Mouse (Mus musculus): ENCODE measurements around the gene Acsm5.

Gene Acsm5

DNA sequence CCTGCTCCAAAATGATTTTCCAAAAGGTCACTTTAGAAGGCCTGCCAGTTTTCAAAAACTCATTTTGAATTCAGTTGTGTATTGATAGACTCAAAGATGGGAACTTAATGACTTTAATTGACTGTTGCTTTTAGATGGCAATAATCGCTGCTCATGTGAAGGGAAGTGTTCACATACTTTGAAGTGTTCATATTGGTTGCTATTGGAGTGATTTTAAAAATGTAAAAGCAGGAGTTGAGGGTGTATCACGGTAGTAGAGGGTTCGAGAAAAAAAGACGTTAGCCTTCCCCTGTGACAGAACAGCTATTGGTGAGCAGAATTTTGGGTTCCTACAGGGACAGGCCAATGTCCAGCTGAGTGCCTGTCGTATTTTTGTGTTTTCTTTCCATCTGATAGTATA is at the start of gene Acsm5:
Gene Acsm5 (plus strand): TSS at position 301 of the 400 bp plus-strand sequence.
- no peak for DNase-seq (ENCODE audit: low read depth)

DNA sequence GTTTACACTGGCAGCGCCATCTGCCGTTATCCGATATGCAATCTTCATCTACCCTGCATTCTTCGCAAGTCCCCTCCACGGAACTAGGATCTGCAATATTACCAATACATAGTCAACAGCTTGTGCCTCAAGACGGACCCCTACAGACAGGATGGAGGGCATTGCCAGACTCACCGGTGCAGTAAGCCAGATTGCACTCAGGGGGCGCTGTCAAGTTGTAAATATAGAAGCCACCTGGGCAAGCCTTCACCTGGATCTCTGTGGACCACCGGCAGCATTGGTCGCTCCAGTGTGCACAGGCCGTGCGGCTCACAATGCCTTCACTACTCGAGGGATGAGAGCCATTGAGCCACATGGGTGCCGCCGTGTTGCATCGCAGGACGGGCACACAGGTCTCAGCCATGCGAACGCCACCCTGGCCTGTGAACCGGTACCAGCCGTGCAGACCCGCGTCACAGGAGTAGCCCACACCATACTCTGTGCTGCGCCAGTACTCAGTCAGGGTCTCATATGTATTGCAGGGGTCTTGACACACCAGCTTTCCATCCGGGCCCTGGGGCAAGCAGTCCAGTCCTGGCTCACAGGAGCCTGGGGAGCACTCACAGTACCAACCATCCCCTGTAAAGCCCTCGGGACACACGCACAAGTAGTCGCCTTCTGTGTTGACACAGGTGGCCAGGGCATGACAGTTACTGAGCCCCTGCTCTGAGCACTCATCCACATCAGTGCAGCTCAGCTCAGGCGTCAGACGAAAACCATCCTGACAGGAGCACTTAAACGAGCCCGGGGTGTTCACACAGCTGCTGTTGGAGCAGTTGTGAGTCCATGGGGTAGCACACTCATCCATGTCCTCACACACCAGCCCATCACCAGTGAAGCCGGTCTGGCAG is 42.5 kb upstream of the Acsm5 start:
- no peak for DNase-seq (ENCODE audit: low read depth)

DNA sequence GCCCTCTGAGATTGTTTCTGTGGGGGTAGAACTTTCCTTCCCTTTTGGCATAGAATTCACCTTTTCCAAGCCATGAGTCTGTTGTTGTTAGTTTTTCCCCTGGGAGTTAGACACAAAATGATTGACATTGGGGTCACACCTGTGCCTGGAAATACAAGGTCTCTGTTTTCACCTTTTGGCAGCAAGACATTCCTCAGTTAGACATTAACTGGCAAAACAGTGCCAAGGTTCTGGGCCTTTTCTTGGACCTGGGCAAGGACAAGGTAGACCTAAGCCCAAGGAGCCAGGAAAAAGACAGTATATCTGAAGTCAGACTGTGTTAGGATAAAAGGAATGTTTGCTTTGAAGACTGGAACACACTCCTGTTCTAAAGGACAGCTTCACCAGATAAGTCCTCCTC is 40.0 kb upstream of the Acsm5 start, which contains the start of gene Umod:
Gene Umod (minus strand): TSS at position 27 of the 400 bp plus-strand sequence.
- no peak for DNase-seq (ENCODE audit: low read depth)

DNA sequence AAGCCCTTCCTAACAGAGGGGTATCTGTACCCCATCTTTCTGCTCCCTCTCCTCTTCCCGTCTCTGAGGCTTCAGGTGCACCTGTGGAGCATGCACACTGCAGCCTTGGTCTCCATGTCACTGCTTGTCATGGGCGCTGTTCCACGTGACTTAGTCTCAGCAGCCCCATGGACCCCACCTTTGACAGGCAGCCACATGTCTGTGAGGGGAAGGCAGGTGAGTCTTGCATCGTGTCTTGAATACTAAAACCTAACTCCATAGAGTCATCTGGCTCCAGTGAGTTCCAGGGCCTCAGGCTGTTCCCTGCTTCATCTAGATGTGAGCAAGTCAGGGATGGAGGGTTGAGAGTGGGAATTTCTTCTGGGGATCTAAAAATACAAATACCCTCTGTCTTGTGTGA is 35.1 kb upstream of the Acsm5 start:
- DNase-seq (ENCODE audit: low read depth), result no peak

DNA sequence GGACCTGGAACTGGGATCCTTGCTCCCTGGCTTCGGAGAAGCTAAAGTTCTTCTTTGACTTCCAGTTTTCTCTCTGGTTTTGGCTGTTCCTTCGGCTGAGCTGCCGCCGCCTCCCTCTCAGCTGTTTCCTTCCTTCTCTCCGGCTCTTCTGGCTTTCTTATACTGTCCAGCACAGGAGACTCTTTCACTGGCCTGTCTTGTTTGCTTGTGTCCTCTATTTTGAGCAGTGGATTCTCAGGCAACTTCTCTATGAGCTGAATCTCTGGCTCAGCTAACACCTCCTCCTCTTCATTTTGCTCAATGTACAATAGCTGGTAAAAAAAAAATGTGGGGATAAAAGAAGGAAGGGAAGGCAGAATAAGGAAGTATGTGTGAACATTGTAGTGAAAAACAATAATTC is 32.6 kb upstream of the Acsm5 start:
- no peak for DNase-seq (ENCODE audit: low read depth)

DNA sequence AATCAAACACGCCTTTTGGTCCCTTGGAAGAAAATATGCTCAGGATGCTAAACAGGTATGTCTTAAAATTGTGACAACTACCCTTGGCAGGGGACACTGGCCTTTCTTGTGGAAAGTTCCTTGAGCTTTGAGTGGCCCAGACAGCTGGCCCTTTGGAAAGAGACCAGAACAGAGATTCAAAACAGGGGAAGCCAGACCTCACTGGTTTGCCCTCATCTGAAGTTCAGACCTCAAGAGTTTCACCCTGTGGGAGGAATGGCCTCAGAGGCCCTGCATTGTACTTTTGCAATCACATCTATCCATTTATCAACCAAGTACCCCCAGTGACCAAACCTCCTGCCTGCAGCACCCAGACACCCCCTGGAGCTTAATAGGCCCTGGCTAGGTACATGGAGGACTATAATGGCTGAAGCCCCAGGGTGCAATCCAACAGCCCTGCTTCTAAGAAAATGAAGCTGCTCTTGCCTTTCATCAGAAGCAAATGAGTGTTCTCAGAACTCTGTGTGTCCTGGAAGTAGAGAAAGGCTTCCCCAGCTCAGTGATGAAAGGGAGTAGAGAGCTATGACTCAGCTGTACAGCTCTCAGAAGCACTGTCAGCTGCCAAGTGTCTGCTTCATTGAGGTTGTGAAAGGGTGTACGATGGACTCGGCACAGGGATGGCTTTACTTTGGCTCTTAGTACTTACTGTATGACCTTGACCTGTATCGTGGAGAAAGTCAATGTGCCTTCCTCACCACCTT is 29.1 kb upstream of the Acsm5 start:
- no peak for DNase-seq (ENCODE audit: low read depth)

DNA sequence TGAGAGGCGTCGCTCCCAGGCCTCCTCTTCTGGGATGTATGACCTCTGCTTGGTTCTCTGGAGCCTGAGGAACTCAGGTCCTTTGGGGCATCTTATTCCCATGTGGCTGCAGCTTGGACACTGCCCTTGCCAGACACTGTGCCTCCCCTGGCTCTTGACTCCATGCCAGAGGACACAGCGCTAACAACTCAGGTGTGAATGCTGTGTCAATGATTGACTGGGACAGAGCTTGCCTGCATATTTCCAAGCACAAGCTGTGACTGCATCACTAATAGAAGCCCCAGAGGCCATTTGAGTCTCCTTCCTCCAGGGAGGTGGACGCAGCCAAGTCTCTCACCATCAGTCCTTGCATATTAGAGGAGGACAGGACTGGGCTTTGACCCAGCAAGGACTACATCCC is 8.1 kb upstream of the Acsm5 start:
- DNase-seq (ENCODE audit: low read depth), result no peak

DNA sequence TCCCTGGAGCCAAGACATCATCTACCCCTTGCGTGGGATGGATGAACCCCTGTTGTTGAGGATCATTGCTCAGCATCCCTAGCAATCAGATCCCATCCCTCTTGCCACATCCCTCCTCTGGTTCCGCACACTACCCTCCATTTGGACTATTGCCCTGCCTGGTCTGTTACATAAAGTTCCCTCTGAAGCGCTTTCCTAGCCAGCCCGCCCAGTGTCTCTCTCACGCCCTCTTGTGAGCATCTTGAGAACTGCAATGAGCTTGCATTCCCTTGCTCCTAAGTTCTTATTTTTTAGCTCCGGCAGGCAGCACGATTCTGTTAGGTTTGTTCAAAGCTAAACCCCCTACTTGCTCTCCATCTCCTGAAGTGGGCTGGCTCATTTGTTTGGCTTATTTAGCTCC is 6.2 kb upstream of the Acsm5 start:
- DNase-seq (ENCODE audit: low read depth), result peak; percentile 25

DNA sequence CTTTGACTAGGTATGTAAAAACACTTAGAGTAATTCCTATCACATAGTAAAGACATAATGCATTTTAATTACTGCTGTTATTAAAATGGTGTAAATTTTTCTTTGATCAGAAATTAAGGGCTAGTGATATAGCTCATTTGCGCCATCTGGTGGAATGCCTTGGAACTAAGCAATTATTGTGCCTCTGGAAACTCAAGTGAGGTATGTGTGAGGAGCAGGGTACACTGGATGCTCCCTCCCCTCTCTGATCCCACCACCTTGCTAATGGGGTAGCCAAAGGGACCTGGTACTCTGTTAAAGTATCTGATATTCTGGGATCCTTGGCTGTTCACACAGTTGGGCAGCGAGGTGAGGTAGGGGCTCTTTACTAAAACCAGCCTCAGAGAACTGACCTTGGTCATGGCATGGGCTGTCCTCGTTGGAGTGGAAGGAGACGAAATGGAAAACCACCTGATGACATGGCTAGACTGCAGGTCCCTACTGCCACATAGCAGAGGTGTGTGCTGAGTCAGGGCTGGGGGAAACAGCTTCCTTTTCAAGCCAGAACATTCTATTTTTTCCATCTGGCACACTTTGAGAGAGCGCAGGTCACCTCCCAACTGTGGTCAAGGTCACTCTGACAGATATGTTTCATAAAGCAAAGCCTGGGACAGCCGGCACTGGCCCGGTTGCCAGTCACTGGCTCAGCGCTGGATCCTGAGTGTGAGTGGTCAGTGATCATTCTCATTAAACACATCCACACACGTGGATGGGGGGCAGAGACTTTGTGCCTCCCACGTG is 3.6 kb upstream of the Acsm5 start:
- DNase-seq (ENCODE audit: low read depth), result peak; percentile 23

DNA sequence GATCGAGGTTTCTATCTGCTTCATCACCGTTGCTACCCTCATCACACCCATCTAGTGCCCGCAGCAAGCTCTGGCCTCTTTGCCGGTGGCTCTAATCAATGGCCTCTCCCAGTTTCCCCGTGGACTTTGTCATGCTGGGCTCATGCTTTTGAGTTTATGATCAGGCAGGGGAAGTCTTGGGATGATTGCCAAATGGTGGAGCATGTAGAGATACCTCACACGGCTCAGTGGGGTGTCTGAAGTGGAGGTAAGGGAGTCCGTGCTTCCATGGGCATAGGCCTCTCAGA is 3.0 kb upstream of the Acsm5 start:
- DNase-seq (ENCODE audit: low read depth), result no peak

DNA sequence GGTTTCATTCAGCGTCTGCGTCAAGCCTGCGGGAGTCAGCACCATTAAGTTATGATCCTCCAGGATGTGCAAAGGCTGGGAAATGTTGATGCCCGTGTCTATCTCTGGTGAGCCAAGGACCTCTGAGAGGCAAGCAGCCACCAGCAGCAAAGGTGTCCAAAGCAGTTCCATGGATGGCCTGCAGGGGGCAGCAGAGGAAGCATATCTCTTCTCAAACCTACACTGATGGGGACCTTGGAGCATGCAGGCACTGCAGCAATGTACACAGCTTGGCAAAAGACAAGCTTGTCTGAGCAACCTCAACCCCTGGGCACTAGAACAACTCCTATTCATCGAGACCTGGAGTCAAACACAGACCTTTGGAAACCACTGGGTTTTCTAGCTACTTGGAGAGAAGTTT is 391 bp downstream of the Acsm5 start:
- DNase-seq (ENCODE audit: low read depth), result peak; percentile 31

DNA sequence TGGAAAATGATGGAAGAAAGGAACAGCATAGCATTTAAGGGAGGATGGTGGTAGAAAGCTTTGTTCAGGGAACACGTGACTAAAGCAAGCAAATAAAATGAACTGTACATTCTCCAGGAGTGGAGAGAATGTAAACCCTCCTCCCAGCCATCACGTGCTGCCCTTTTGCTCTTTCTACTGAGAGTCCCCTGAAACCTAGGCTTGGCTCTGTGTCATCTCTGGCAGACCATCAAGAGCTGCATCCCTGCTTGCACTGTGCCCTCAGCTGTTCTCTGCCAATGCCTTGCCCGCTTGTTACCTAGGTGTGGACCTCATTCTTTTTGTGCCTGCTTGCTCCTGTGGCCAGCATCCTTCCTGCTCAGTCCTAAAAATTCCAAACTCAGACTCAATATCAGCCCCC is 2.6 kb downstream of the Acsm5 start:
- DNase-seq (ENCODE audit: low read depth), result no peak

DNA sequence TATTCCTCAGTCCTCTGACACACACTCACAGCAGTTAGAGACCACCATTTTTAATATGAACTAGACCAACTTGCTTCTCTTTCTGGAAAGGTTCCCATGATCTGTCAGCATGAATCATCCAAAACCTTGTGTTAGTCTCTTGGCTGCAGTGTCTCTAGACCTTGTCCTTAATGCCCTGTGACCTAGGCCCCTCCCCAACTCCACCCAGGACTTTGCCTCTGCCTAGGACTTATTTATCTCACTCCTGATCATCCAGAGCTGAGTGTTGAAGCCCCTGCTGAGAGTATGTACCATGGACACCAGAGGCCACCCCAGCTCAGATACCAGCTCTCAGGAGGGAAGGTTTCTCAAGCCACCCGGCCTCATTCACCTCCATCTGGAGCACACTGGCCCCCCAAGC is 3.1 kb downstream of the Acsm5 start:
- DNase-seq (ENCODE audit: low read depth), result no peak

DNA sequence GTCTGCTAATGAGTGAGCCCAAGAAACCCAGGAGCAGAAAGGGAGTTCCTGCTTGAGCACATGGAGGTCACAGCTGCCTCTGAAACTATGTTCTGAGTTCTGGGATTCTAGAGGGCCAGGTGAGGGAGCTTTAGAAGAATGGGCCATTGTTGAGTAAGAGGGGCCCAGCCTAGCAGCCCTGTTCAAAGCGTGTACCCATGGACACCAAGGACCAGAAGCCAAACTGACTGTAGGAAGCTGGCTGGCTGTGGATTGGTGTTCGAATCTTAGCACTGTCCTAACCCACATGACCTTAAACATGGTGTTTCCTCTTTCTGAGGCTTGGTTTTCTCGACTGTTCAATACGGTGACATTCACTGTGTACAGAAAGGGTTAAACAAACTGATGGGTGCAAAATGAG is 4.1 kb downstream of the Acsm5 start, which contains the start of gene Pdilt:
Gene Pdilt (minus strand): TSS at position 101 of the 400 bp plus-strand sequence.
- DNase-seq (ENCODE audit: low read depth), result no peak

DNA sequence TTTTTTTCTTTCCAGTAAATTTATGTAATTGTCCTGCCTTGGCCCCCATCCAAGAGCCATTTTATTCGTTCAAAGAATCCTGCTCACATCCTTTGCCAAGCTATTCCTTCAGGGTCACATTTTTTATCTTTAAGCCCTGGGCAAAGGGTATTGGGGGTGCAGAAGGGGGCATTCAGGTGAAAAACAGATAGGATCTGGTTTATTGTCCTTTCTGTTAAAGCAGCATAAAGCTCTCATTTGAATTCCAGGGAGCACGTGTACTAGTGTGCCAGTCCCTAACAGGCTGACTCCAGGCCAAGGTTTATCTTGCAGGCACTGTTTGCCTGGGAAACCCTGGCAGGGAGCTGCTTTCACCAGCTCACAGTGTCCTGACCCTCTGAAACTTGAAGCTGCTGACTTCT is 6.6 kb downstream of the Acsm5 start:
- DNase-seq (ENCODE audit: low read depth), result no peak

DNA sequence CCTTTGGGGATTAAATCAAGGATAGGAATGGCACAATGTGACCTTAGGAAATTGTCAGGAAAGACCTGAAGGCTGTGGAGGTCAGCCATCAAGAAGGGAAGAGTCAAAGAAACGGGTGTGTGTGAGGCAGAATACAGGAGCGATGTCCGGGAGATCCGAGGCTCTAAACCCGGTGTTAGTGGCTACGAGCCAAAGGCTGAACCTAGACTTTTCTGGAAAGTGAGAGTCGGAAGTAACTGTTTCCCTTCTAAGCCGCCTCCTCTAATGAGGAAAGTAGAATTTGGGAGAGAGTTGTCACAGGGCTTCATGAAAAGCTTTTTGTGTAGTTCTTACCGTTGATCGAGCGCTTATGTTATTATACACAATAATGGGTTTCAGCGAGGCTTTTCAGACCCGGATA is 7.2 kb downstream of the Acsm5 start:
- DNase-seq (ENCODE audit: low read depth), result no peak

DNA sequence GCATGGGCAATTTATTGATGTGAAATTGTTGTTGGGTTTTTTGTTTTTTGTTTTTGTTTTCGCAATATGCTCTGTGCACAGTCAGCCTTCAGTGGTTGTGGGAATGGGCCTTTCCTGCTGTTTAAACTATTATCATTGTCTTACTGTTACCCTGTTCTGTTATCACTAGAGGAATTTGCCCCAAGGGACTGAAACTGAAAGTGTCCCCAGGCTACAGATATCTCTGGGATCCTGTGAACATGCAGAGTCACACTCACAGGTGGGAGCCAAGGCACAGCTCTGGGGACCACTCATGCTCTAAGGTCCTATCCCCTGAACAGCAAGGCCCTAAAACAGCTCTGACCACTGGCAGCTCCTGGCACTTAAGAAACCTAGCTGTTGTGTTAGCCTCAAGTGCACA is 7.9 kb downstream of the Acsm5 start:
- DNase-seq (ENCODE audit: low read depth), result no peak

DNA sequence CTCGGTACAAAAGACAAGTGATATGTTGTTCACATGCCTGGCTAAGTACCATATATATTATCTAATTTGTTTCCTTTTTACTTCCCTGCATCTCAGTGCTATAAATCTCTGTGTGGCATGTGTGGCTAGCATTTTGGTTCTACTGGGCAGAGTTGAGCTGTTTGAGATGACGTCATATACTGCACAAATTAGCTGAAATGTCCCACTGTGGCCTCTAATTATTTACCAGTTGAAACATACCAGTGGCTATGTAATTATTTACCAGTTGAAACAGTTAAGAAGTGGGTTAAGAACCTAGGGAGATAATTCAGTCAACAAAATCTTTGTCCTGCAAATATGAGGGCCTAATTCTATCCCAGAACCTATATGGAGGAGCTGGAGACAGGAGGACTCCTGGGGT is 8.3 kb downstream of the Acsm5 start:
- no peak for DNase-seq (ENCODE audit: low read depth)

DNA sequence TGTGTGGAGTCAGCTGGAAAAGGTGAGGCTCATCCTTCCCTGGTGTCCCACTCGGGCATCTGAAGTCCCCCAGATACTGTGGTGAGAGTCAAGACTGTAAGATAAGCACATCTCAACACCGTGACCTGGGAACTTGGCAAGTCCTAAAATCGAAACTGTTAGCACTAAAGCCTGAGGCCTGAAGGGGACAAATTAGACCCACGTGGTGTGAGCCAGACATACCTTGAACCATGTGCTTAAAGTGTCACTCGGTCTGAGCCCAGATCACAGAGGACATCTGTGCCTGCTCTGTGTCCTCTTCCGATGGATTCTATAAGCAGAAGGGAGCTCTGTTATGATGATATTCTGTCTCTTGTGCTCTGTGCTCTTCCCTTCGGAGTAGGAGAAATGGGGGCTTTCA is 9.4 kb downstream of the Acsm5 start:
- no peak for DNase-seq (ENCODE audit: low read depth)

DNA sequence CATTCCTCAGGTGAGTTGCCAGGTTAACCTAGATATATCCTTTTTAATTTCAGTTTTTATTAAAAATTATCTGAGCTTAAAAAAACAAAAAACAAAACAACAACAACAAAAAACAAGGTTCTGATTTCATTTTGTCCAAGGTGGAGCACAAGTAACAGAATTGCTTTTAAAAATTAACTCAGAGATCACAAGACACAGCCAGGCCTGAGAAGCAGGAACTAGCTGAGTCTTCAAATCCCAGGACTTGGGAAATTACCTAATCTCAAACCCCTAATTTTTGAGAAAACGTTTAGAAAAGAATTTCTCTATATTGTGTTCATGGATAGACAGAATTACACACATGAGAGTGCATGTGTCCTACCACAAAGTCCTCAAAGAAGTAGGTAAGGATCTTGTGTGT is 13.7 kb downstream of the Acsm5 start:
- no peak for DNase-seq (ENCODE audit: low read depth)

DNA sequence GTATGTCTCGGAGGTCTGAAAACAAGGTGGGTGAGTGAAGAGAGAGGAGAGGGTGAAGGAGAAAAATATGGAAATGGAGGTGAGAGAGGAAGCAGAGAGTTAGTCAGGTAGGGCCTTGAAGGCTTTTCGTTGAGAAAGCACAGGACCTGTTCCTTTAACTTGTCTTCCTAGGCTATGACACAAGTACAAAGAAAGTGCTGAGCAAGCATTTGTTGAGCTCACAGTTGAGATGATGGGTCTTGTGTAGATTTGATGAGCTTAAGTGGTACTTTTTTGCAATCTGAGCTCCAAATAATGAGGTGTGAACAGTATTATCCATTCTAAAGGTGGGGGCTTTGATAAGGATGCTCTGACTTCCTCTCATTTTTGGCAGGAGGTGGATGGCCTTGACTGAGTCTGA is 15.1 kb downstream of the Acsm5 start:
- no peak for DNase-seq (ENCODE audit: low read depth)

DNA sequence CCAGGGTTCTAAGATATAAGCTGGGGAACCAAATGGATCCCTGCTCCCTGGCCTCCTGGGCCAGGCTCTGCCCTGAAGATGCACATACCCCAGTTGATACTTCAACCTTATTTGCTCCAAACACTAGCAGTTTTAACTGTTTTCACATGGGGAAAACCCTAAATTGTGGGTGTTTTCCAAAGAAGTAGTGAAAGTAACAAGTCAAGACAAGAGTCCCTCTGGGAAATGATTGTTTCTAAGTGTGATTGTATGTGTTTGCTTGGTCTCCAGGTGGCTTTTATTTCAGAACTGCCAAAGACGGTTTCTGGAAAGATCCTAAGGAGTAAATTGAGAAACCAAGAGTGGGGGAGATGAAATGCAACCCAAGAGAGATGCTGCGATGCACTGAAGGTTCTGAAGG is 23.2 kb downstream of the Acsm5 start:
- no peak for DNase-seq (ENCODE audit: low read depth)

DNA sequence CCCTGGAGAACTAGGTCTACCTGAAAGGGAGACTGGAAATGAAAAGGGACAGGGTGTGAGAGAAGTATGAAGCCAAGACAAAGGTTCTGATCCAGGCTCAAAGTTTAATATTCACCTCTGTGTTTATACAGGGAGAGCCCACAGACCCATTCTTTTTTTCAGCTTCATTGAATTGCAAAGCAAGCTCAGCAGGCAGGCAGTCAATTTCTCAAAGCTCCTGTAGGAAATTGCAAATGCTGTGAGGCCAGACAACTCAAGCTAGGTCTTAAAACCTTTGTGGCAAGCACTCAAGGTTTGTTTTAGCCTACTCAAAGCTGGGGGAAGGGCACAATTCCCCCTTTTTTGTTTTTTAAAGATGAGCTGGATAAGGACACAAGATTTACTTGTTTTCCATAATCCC is 26.3 kb downstream of the Acsm5 start:
- DNase-seq (ENCODE audit: low read depth), result no peak
